In genomic region chr16:55582029-55582428, GRCm38 (mm10) we compare ENCODE assay signal across 17 mouse cellular contexts.
"Had no signal": no experiment of that assay in that cellular context is flagged by ENCODE, and none has a peak within 500 bp of the region (broad histone marks: within the 10 kb centered on the region; RNA-seq: fewer than 3 reads in every experiment).

No protein-coding gene starts in this region.

- H3K9me3 ChIP-seq: intestine, embryonic 15.5 days; limb, embryonic 12.5 days; limb, embryonic 15.5 days; lung, embryonic 15.5 days; megakaryocyte, embryonic 14.5 days; midbrain, embryonic 10.5 days; midbrain, embryonic 13.5 days had no signal

- H3K36me3 ChIP-seq: intestine, embryonic 15.5 days; limb, embryonic 12.5 days; limb, embryonic 15.5 days; lung, embryonic 15.5 days; midbrain, embryonic 10.5 days; midbrain, embryonic 13.5 days had no signal

- H3K27ac ChIP-seq: intestine, embryonic 15.5 days; kidney, postnatal 0 days; limb, embryonic 12.5 days; limb, embryonic 15.5 days; liver, embryonic 14.5 days; lung, embryonic 15.5 days; midbrain, embryonic 10.5 days; midbrain, embryonic 13.5 days; stomach, postnatal 0 days had no signal

- H3K4me2 ChIP-seq: intestine, embryonic 15.5 days; limb, embryonic 12.5 days; limb, embryonic 15.5 days; liver, embryonic 11.5 days; lung, embryonic 15.5 days; midbrain, embryonic 13.5 days had no signal

- ATAC-seq: intestine, embryonic 15.5 days; midbrain, embryonic 13.5 days; midbrain, embryonic 16.5 days had no signal

- H3K27me3 ChIP-seq: intestine, embryonic 15.5 days; limb, embryonic 12.5 days; limb, embryonic 15.5 days; lung, embryonic 15.5 days; megakaryocyte, embryonic 14.5 days; midbrain, embryonic 13.5 days had no signal

- H3K4me3 ChIP-seq: intestine, embryonic 15.5 days; limb, embryonic 12.5 days; limb, embryonic 15.5 days; lung, embryonic 15.5 days; megakaryocyte, embryonic 14.5 days; midbrain, embryonic 10.5 days; midbrain, embryonic 13.5 days had no signal

- DNase-seq: layer of hippocampus, postnatal 36 days; left cerebral cortex, postnatal 4 days; lung, postnatal 10 days; thymus, adult 2 months; thymus, postnatal 25 days had no signal

- H3K9ac ChIP-seq: intestine, embryonic 15.5 days; limb, embryonic 12.5 days; limb, embryonic 15.5 days; liver, embryonic 14.5 days; lung, embryonic 15.5 days; midbrain, embryonic 13.5 days had no signal

- H3K4me1 ChIP-seq: intestine, embryonic 15.5 days; limb, embryonic 12.5 days; limb, embryonic 15.5 days; lung, embryonic 15.5 days; midbrain, embryonic 10.5 days; midbrain, embryonic 13.5 days had no signal
